Mouse (Mus musculus): ENCODE measurements around the gene Spata5. TPM values are rescaled to one million over a fixed set of nuclear protein-coding genes. Genes with fewer than 3 reads are reported as not detected.
"Not testable (repeated sequence)": the region's sequence is repeated elsewhere in the genome, so short reads cannot be mapped to it uniquely, and the experiment has no call there.

Spata5 gene
- polyA plus RNA-seq, 1 experiment from 2014 or later, result 44.8 TPM

GRCm38 (mm10) chr3:37596519-37596918, 176.8 kb downstream of the Spata5 start:
- 66% methylated on average over 6 of the region's 6 CpGs for WGBS

GRCm38 (mm10) chr3:37597200-37597599, 177.5 kb downstream of the Spata5 start:
- H3K36me3 ChIP-seq (replicated peaks), result no peaks in the 10 kb centered on the region
- H3K4me3 ChIP-seq (replicated peaks), result no peak overlapping the region
- no peaks in the 10 kb centered on the region for H3K27me3 ChIP-seq
- H3K4me1 ChIP-seq, result no peaks in the 10 kb centered on the region
- no peak for ATAC-seq (ENCODE audit: low FRiP score)
- H3K9me3 ChIP-seq, result no peaks in the 10 kb centered on the region
- H3K27ac ChIP-seq, result no peak overlapping the region
- no peak overlapping the region for H3K4me2 ChIP-seq
- 82% methylated on average over 5 of the region's 5 CpGs for WGBS
- H3K9ac ChIP-seq, result no peak overlapping the region

More at GRCm38 (mm10) chr3:37596519-37596918, 176.8 kb downstream of the Spata5 start:
- Histone ChIP-seq H3K27ac (no peak overlapping the region), H3K4me1 (no peaks in the 10 kb centered on the region), H3K4me3 (replicated peaks) (no peak overlapping the region), H3K4me2 (no peak overlapping the region), H3K27me3 (no peaks in the 10 kb centered on the region), H3K9ac (no peak overlapping the region), H3K9me3 (no peaks in the 10 kb centered on the region), H3K36me3 (replicated peaks) (no peaks in the 10 kb centered on the region)
- ATAC-seq (ENCODE audit: low FRiP score), result no peak

- not testable (repeated sequence) for H3K27ac ChIP-seq; H3K4me2 ChIP-seq; ATAC-seq (ENCODE audit: low FRiP score); H3K9ac ChIP-seq; H3K36me3 ChIP-seq (replicated peaks); H3K4me3 ChIP-seq (replicated peaks); H3K27me3 ChIP-seq; H3K4me1 ChIP-seq; H3K9me3 ChIP-seq
- WGBS, result 95% methylated on average over 14 of the region's 14 CpGs
These were observed 179.9 kb downstream of the Spata5 start for GRCm38 (mm10) chr3:37599641-37600040.

GRCm38 (mm10) chr3:37602356-37602755, 182.7 kb downstream of the Spata5 start:
- WGBS, result 98% methylated on average over 9 of the region's 9 CpGs
- Histone ChIP-seq H3K36me3 (replicated peaks) (no peaks in the 10 kb centered on the region), H3K9me3 (no peaks in the 10 kb centered on the region), H3K4me2 (no peak overlapping the region), H3K9ac (no peak overlapping the region), H3K27ac (no peak overlapping the region), H3K4me1 (peaks cover 16% of the 10 kb centered on the region), H3K27me3 (no peaks in the 10 kb centered on the region), H3K4me3 (replicated peaks) (no peak overlapping the region)
- no peak for ATAC-seq (ENCODE audit: low FRiP score)

- H3K27ac ChIP-seq, result no peak overlapping the region
- no peaks in the 10 kb centered on the region for H3K27me3 ChIP-seq
- H3K4me1 ChIP-seq, result peaks cover 16% of the 10 kb centered on the region
- H3K4me2 ChIP-seq, result no peak overlapping the region
- no peaks in the 10 kb centered on the region for H3K36me3 ChIP-seq (replicated peaks)
- no peak overlapping the region for H3K9ac ChIP-seq
- WGBS, result 89% methylated on average over 7 of the region's 7 CpGs
- no peaks in the 10 kb centered on the region for H3K9me3 ChIP-seq
- ATAC-seq (ENCODE audit: low FRiP score), result no peak
- H3K4me3 ChIP-seq (replicated peaks), result no peak overlapping the region
These were observed 183.2 kb downstream of the Spata5 start for GRCm38 (mm10) chr3:37602890-37603289.

GRCm38 (mm10) chr3:37603541-37603940, 183.8 kb downstream of the Spata5 start:
- ATAC-seq (ENCODE audit: low FRiP score), result no peak
- WGBS, result 73% methylated on average over 3 of the region's 3 CpGs
- H3K4me3 ChIP-seq (replicated peaks), result no peak overlapping the region
- peaks cover 16% of the 10 kb centered on the region for H3K4me1 ChIP-seq
- H3K9ac ChIP-seq, result no peak overlapping the region
- no peaks in the 10 kb centered on the region for H3K36me3 ChIP-seq (replicated peaks)
- no peak overlapping the region for H3K4me2 ChIP-seq
- no peaks in the 10 kb centered on the region for H3K9me3 ChIP-seq
- no peaks in the 10 kb centered on the region for H3K27me3 ChIP-seq
- no peak overlapping the region for H3K27ac ChIP-seq

- Histone ChIP-seq H3K27ac (0 out of 2 replicates have a peak overlapping the region, but pooled peaks have one; percentile 8), H3K9ac (no peak overlapping the region; the same call in 1 of the 2 replicates), H3K36me3 (replicated peaks) (no peaks in the 10 kb centered on the region), H3K4me2 (no peak overlapping the region), H3K4me3 (replicated peaks) (no peak overlapping the region), H3K27me3 (no peaks in the 10 kb centered on the region), H3K4me1 (peaks cover 16% of the 10 kb centered on the region), H3K9me3 (no peaks in the 10 kb centered on the region)
- 0 out of 2 replicates have a peak, but pooled peaks have one; percentile 33 for ATAC-seq (ENCODE audit: low FRiP score)
- 53% methylated on average over 13 of the region's 13 CpGs for WGBS
These were observed 185.5 kb downstream of the Spata5 start for GRCm38 (mm10) chr3:37604976-37605875.

GRCm38 (mm10) chr3:37605876-37606238, 186.2 kb downstream of the Spata5 start:
- WGBS, result 92% methylated on average over 10 of the region's 10 CpGs
- Histone ChIP-seq H3K9ac (no peak overlapping the region), H3K27me3 (no peaks in the 10 kb centered on the region), H3K4me2 (no peak overlapping the region), H3K27ac (no peak overlapping the region), H3K4me3 (replicated peaks) (no peak overlapping the region), H3K9me3 (no peaks in the 10 kb centered on the region), H3K36me3 (replicated peaks) (no peaks in the 10 kb centered on the region), H3K4me1 (peaks cover 16% of the 10 kb centered on the region)
- ATAC-seq (ENCODE audit: low FRiP score), result no peak

GRCm38 (mm10) chr3:37608926-37609325, 189.2 kb downstream of the Spata5 start:
- no peak for ATAC-seq (ENCODE audit: low FRiP score)

GRCm38 (mm10) chr3:37610670-37611069, 191.0 kb downstream of the Spata5 start:
- WGBS, result 93% methylated on average over 2 of the region's 2 CpGs
- Histone ChIP-seq H3K9me3 (no peaks in the 10 kb centered on the region), H3K4me2 (no peak overlapping the region), H3K36me3 (replicated peaks) (no peaks in the 10 kb centered on the region), H3K4me1 (no peaks in the 10 kb centered on the region), H3K4me3 (replicated peaks) (no peak overlapping the region), H3K27ac (no peak overlapping the region), H3K9ac (no peak overlapping the region), H3K27me3 (peaks cover 9% of the 10 kb centered on the region)
- ATAC-seq (ENCODE audit: low FRiP score), result no peak

More at GRCm38 (mm10) chr3:37608926-37609325, 189.2 kb downstream of the Spata5 start:
- H3K27me3 ChIP-seq, result no peaks in the 10 kb centered on the region
- no peak overlapping the region for H3K4me2 ChIP-seq
- peaks cover 14% of the 10 kb centered on the region for H3K4me1 ChIP-seq
- H3K9me3 ChIP-seq, result no peaks in the 10 kb centered on the region
- no peaks in the 10 kb centered on the region for H3K36me3 ChIP-seq (replicated peaks)
- WGBS, result 87% methylated on average over 4 of the region's 4 CpGs
- no peak overlapping the region for H3K9ac ChIP-seq
- no peak overlapping the region for H3K4me3 ChIP-seq (replicated peaks)
- no peak overlapping the region for H3K27ac ChIP-seq

GRCm38 (mm10) chr3:37613722-37614121, 194.0 kb downstream of the Spata5 start:
- H3K27me3 ChIP-seq, result peaks cover 23% of the 10 kb centered on the region
- H3K9me3 ChIP-seq, result no peaks in the 10 kb centered on the region
- H3K9ac ChIP-seq, result no peak overlapping the region
- peaks cover 5% of the 10 kb centered on the region for H3K4me1 ChIP-seq
- WGBS, result 78% methylated on average over 10 of the region's 10 CpGs
- no peak overlapping the region for H3K4me3 ChIP-seq (replicated peaks)
- no peak for ATAC-seq (ENCODE audit: low FRiP score)
- H3K36me3 ChIP-seq (replicated peaks), result no peaks in the 10 kb centered on the region
- H3K4me2 ChIP-seq, result no peak overlapping the region
- H3K27ac ChIP-seq, result no peak overlapping the region

- no peak overlapping the region for H3K4me3 ChIP-seq (replicated peaks)
- ATAC-seq (ENCODE audit: low FRiP score), result no peak
- H3K4me2 ChIP-seq, result no peak overlapping the region
- peaks cover 5% of the 10 kb centered on the region for H3K4me1 ChIP-seq
- H3K9me3 ChIP-seq, result no peaks in the 10 kb centered on the region
- no peak overlapping the region for H3K27ac ChIP-seq
- 87% methylated on average over 10 of the region's 10 CpGs for WGBS
- H3K27me3 ChIP-seq, result peaks cover 23% of the 10 kb centered on the region
- H3K9ac ChIP-seq, result no peak overlapping the region
- H3K36me3 ChIP-seq (replicated peaks), result no peaks in the 10 kb centered on the region
These were observed 195.4 kb downstream of the Spata5 start for GRCm38 (mm10) chr3:37614878-37615650.

All from forebrain, embryonic 12.5 days (tissue).